Mouse (Mus musculus) CH12.LX (cell line): ENCODE results near the gene Fkbp15.

ENCODE experiments used
- CHD2 ChIP-seq: IDR thresholded peaks from 2 replicates; pipeline ENCODE4 v1.6.1; 2011; ENCODE audit warnings: low read length, improper control_type of control experiment
- CTCF ChIP-seq, 2 experiments: IDR thresholded peaks in 1 of 2; conservative IDR thresholded peaks in 1 of 2; 2 replicates each; pipeline ENCODE4 v1.5.1; 2011 to 2012; ENCODE audit warnings: low read depth in 2 of 2, low read length in 2 of 2, improper control_type of control experiment in 1 of 2, inconsistent platforms in 1 of 2, mild to moderate bottlenecking in 1 of 2, moderate library complexity in 1 of 2
- ELF1 ChIP-seq: IDR thresholded peaks from 2 replicates; pipeline ENCODE4 v1.6.1; 2014; ENCODE audit warnings: low read depth, mild to moderate bottlenecking, inconsistent platforms, low read length, improper control_type of control experiment
- EP300 ChIP-seq: IDR thresholded peaks from 2 replicates; pipeline ENCODE4 v1.6.1; 2011; ENCODE audit warnings: low read length, improper control_type of control experiment
- GABPA ChIP-seq: IDR thresholded peaks from 2 replicates; pipeline ENCODE4 v1.6.1; 2012; ENCODE audit warnings: low read depth, low read length, improper control_type of control experiment, inconsistent platforms; ENCODE audit not compliant: insufficient replicate concordance
- KAT2A ChIP-seq: IDR thresholded peaks from 2 replicates; pipeline ENCODE4 v1.6.1; 2012; ENCODE audit warnings: low read length, improper control_type of control experiment, inconsistent platforms; ENCODE audit not compliant: insufficient replicate concordance
- MAFK ChIP-seq: IDR thresholded peaks from 2 replicates; pipeline ENCODE4 v1.6.1; 2011; ENCODE audit warnings: low read length, improper control_type of control experiment; ENCODE audit not compliant: insufficient replicate concordance
- MEF2A ChIP-seq: IDR thresholded peaks from 2 replicates; pipeline ENCODE4 v1.6.1; 2014; ENCODE audit warnings: low read depth, mild to moderate bottlenecking, inconsistent platforms, low read length, improper control_type of control experiment, borderline replicate concordance
- NRF1 ChIP-seq: IDR thresholded peaks from 2 replicates; pipeline ENCODE4 v1.6.1; 2014; ENCODE audit warnings: low read depth, mild to moderate bottlenecking, inconsistent platforms, low read length, improper control_type of control experiment, moderate library complexity
- POLR2A ChIP-seq: IDR thresholded peaks from 2 replicates; pipeline ENCODE4 v1.6.1; 2011; ENCODE audit warnings: low read depth, mild to moderate bottlenecking, improper control_type of control experiment, low read length
- POLR2AphosphoS2 ChIP-seq: IDR thresholded peaks from 2 replicates; pipeline ENCODE4 v1.6.1; 2011; ENCODE audit warnings: low read depth, low read length, improper control_type of control experiment
- SIN3A ChIP-seq: IDR thresholded peaks from 2 replicates; pipeline ENCODE4 v1.6.1; 2012; ENCODE audit warnings: low read length, improper control_type of control experiment, inconsistent platforms
- SMC3 ChIP-seq: IDR thresholded peaks from 2 replicates; pipeline ENCODE4 v1.6.1; 2011; ENCODE audit warnings: low read depth, low read length, improper control_type of control experiment
- UBTF ChIP-seq: IDR thresholded peaks from 2 replicates; pipeline ENCODE4 v1.6.1; 2012; ENCODE audit warnings: low read depth, mild to moderate bottlenecking, inconsistent platforms, low read length, improper control_type of control experiment, moderate library complexity

DNA sequence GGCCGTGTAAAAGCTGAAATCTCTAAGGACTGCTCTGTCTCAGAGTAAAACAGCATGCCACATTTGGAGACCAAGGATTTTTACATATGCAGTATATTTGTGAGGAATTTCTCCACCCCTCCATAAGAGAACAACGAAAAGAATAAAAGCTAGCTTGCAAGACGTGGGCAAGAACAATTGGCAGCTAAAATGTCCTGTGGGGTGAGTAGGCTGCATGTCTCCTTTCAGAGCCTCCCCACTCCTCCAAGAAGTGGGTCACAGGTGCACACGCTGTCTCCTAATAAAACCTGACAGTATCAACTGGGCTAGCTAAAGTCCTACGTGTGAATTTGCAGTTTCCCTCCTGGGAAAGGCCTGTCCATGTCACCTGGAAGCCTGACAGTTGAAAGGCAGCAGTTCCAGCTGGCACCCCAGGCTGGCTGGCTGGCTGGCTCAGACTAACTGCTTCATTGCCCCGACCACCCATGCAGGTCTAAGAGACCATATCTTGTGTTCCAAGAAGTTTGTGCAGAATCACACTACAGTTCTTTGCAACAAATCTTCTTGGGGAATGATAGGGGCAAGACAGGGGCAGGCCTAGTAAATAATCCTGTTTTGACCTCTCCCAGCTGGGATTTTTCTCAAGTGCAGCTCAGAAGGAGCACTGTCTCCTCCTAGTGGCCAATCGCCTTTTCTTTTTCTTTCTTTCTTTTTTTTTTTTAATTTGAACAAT lies 97.1 kb downstream of the Fkbp15 start:
- TF ChIP-seq SIN3A (no peak), CTCF (conservative IDR thresholded peaks at IDR 0.05 in 1 of 2, IDR thresholded peaks at IDR 0.05 in 1 of 2; ENCODE audit: low read depth in 2 of 2, low read length in 2 of 2) (peak; percentile 47 to 83; a peak in 3 of 4 replicates), POLR2A (no peak), GABPA (no peak), MAFK (no peak), SMC3 (peak; percentile 73), NRF1 (no peak), UBTF (no peak), ELF1 (no peak), MEF2A (no peak), CHD2 (no peak), KAT2A (no peak), EP300 (no peak), POLR2AphosphoS2 (no peak)
